Mouse (Mus musculus) embryonic facial prominence, embryonic 10.5 days (tissue): ENCODE data around the gene Lrrc71. TPM values are rescaled to one million over a fixed set of nuclear protein-coding genes. Genes with fewer than 3 reads are reported as not detected.

Source experiments
- DNase-seq: peaks from one replicate; pipeline ENCODE4 v3.0.0-alpha.2; 2017; ENCODE audit warnings: low spot score
- H3K27ac ChIP-seq: fragments of 300-500 bp; sonication (generic); replicated peaks from 2 replicates; pipeline ENCODE4 v1.5.1; 2016; ENCODE audit warnings: mild to moderate bottlenecking
- H3K27me3 ChIP-seq: fragments of 300-500 bp; sonication (generic); replicated peaks from 2 replicates; pipeline ENCODE4 v1.6.1; 2016; ENCODE audit warnings: low read depth, mild to moderate bottlenecking; ENCODE audit not compliant: poor library complexity, severe bottlenecking
- H3K36me3 ChIP-seq: fragments of 300-500 bp; sonication (generic); replicated peaks from 2 replicates; pipeline ENCODE4 v1.6.1; 2016; ENCODE audit warnings: mild to moderate bottlenecking, moderate library complexity
- H3K4me1 ChIP-seq: fragments of 300-500 bp; sonication (generic); 2 replicates; pipeline ENCODE4 v1.6.1; 2016
- H3K4me3 ChIP-seq: fragments of 300-500 bp; sonication (generic); 2 replicates; pipeline ENCODE4 v1.5.1; 2016; ENCODE audit warnings: mild to moderate bottlenecking, moderate library complexity
- H3K9me3 ChIP-seq: fragments of 300-500 bp; sonication (generic); 2 replicates; pipeline ENCODE4 v1.6.1; 2016; ENCODE audit warnings: mild to moderate bottlenecking
- WGBS: fragments of 180-500 bp; shearing (Covaris S2); methylation state at CpG from one replicate; pipeline ENCODE4 v1.1.7; 2016; 5-methylcytosine and 5-hydroxymethylcytosine counted together
- polyA plus RNA-seq: library from polyadenylated mRNA; unstranded; fragments of >200 nt; fragmentation: Nextera tagmentation; extraction: Ambion mirVana; gene quantifications from 2 replicates; pipeline ENCODE4 v1.2.1, GENCODE M21; 2016

The Lrrc71 gene
- polyA plus RNA-seq, 1 experiment from 2014 or later, result 0.41 TPM

DNA sequence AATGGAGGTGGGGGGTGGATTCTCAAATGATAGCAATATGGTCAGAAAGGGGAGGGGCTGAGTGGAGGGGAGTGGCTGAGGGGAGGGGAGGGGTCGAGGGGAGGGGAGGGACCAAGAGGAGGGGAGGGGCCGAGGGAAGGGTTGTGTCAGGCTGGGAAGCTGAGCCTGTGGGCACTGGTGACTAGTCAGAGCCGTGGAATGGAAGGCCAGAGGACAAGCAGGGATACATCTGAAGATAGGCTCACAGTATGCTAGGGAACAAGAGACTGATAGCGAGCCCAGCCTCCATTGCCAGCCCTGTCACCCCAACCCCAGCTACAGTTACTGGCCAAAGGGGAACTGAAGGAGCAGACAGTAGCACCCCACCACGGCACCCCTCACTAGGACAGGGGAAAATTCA lies 10.2 kb upstream of the Lrrc71 start:
- Histone ChIP-seq H3K36me3 (peaks cover 15% of the 10 kb centered on the region; the same call in 1 of the 2 replicates), H3K4me3 (no peak overlapping the region), H3K27ac (peak overlapping the region; percentile 41), H3K27me3 (peaks cover 55% of the 10 kb centered on the region), H3K9me3 (no peaks in the 10 kb centered on the region), H3K4me1 (peaks cover 67% of the 10 kb centered on the region)
- peak; percentile 42 for DNase-seq
- WGBS, result 44% methylated on average over 4 of the region's 5 CpGs

- no peaks in the 10 kb centered on the region for H3K9me3 ChIP-seq
- DNase-seq, result no peak
- 48% methylated on average over 20 of the region's 20 CpGs for WGBS
- peaks cover 23% of the 10 kb centered on the region; the same call in 1 of the 2 replicates for H3K36me3 ChIP-seq
- H3K4me3 ChIP-seq, result peak overlapping the region; percentile 44
- peaks cover 58% of the 10 kb centered on the region for H3K27me3 ChIP-seq
- peak overlapping the region; percentile 58; the same call in 1 of the 2 replicates for H3K27ac ChIP-seq
- H3K4me1 ChIP-seq, result peaks cover 46% of the 10 kb centered on the region
These were observed 8.1 kb upstream of the Lrrc71 start for GRCm38 (mm10) chr3:87756488-87756887.

DNA sequence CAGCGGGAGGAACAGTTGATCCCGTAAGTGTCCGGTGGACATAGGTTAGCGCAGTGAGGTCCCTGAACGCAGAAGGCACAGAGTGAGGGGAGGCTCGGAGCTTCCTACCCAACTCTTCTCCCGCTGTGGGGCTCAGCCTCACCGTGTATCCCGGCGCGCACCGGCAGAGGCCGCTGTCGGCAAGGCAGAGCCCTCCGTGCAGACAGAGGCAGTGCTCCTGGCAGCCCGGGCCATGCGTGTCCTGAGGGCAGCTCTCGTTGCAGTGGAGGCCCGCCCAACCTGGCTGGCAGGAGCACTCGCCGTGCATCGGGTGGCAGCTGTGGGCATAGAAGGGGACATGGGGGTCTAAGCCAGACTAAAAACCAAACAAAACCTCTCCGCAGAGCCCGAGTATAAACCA lies 7.5 kb upstream of the Lrrc71 start:
- peaks cover 25% of the 10 kb centered on the region; the same call in 1 of the 2 replicates for H3K36me3 ChIP-seq
- H3K4me1 ChIP-seq, result peaks cover 40% of the 10 kb centered on the region
- peak overlapping the region; percentile 58 for H3K27ac ChIP-seq
- no peaks in the 10 kb centered on the region for H3K9me3 ChIP-seq
- H3K4me3 ChIP-seq, result peak overlapping the region; percentile 44
- H3K27me3 ChIP-seq, result peaks cover 63% of the 10 kb centered on the region
- WGBS, result 3% methylated on average over 24 of the region's 24 CpGs
- peak; percentile 91 for DNase-seq

- DNase-seq, result no peak
- H3K4me1 ChIP-seq, result peaks cover 23% of the 10 kb centered on the region
- H3K36me3 ChIP-seq, result peaks cover 20% of the 10 kb centered on the region; the same call in 1 of the 2 replicates
- peaks cover 71% of the 10 kb centered on the region for H3K27me3 ChIP-seq
- no peaks in the 10 kb centered on the region for H3K9me3 ChIP-seq
- H3K27ac ChIP-seq, result no peak overlapping the region
- WGBS, result 84% methylated on average over 13 of the region's 13 CpGs
- no peak overlapping the region for H3K4me3 ChIP-seq
These were observed 5.4 kb upstream of the Lrrc71 start for GRCm38 (mm10) chr3:87753829-87754228.

GRCm38 (mm10) chr3:87752567-87752966 lies 4.1 kb upstream of the Lrrc71 start:
- no peak for DNase-seq
- Histone ChIP-seq H3K27ac (no peak overlapping the region), H3K9me3 (no peaks in the 10 kb centered on the region), H3K4me3 (no peak overlapping the region), H3K4me1 (peaks cover 18% of the 10 kb centered on the region), H3K27me3 (peaks cover 66% of the 10 kb centered on the region), H3K36me3 (peaks cover 18% of the 10 kb centered on the region; the same call in 1 of the 2 replicates)
- WGBS, result 90% methylated on average over 3 of the region's 3 CpGs

- peaks cover 17% of the 10 kb centered on the region for H3K4me1 ChIP-seq
- H3K4me3 ChIP-seq, result no peak overlapping the region
- no peak for DNase-seq
- 91% methylated on average over 12 of the region's 12 CpGs for WGBS
- H3K9me3 ChIP-seq, result no peaks in the 10 kb centered on the region
- H3K36me3 ChIP-seq, result peaks cover 18% of the 10 kb centered on the region; the same call in 1 of the 2 replicates
- H3K27me3 ChIP-seq, result peaks cover 55% of the 10 kb centered on the region
- H3K27ac ChIP-seq, result no peak overlapping the region
These were observed 1.6 kb upstream of the Lrrc71 start for GRCm38 (mm10) chr3:87749977-87750376.

DNA sequence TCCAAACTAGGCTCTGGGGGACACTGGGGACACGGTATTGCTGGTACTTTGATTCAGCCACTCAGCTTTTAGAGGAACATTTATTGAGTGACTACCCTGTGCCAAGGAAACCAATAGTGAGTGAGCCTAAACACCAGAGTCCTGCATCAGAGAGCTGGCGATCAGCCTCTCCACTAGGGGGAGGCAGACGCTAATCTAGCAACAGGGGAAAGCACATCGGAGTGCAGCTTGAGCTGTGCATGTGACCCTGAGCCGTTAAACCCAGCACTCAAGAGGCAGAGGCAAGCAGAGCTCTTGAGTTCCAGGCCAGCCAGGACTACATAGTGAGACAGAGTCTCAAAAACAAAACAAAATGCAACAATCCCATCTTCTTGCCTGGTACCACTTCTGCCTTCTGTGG lies 611 bp upstream of the Lrrc71 start:
- Histone ChIP-seq H3K9me3 (no peaks in the 10 kb centered on the region), H3K4me3 (no peak overlapping the region), H3K27me3 (peaks cover 46% of the 10 kb centered on the region), H3K36me3 (peaks cover 14% of the 10 kb centered on the region; the same call in 1 of the 2 replicates), H3K4me1 (peaks cover 22% of the 10 kb centered on the region), H3K27ac (no peak overlapping the region)
- WGBS, result 16% methylated on average over 5 of the region's 5 CpGs
- peak; percentile 59 for DNase-seq

DNA sequence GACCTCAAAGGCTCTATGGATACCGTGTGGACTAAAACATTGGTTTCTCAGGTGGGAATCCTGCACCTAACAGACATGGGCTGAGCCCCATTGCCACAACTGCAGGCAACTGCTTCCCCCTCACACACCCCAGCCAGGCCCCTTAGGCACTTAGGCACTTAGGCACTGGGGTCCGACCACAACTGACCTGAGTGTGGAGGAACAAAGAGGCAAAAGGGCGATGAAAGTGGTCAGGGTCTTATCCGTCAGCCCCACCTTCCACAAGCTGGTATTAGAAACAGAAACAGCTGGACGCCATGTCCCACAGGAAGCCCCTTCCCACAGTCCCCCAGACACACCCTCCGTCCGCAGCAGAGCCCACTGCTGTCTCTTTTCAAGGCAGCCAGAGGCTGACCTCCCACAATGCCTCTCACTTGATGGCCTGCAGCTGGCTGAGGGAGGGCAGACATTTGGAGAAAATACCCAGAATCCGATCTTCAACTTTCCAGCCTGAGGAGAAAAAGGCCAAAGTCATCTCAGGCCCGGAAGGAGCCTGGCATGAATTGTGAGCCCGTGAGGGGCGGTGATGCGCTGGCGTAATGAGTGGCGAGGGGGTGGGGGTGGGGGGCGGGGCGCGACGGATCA lies 3.3 kb downstream of the Lrrc71 start:
- peaks cover 25% of the 10 kb centered on the region for H3K27me3 ChIP-seq
- H3K4me3 ChIP-seq, result peak overlapping the region; percentile 34
- peak overlapping the region; percentile 79 for H3K27ac ChIP-seq
- no peaks in the 10 kb centered on the region for H3K9me3 ChIP-seq
- peaks cover 2% of the 10 kb centered on the region; the same call in 1 of the 2 replicates for H3K36me3 ChIP-seq
- H3K4me1 ChIP-seq, result peaks cover 22% of the 10 kb centered on the region
- peak; percentile 51 for DNase-seq
- WGBS, result 29% methylated on average over 18 of the region's 18 CpGs

DNA sequence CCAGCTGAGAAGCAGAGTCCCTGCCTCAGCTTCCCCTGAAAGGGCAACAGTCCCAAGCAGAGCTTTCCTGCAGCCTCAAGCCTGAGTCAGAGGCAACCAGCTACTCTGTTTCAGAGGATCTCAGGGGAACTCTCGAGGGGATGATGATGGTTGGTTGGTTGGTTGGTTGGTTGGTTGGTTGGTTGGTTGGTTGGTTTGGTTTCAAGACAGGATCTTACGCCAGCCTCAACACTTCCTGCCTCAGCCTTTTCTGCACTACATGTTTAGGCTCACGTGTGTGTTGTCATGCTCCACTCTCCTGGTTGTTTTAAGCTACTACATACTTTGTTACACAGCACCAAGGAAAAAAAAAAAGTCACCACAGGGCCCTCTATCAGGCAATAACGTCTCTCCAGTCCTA lies 4.5 kb downstream of the Lrrc71 start:
- Histone ChIP-seq H3K27me3 (peaks cover 21% of the 10 kb centered on the region; the same call in 1 of the 2 replicates), H3K4me1 (peaks cover 22% of the 10 kb centered on the region), H3K36me3 (peaks cover 12% of the 10 kb centered on the region), H3K27ac (no peak overlapping the region), H3K9me3 (no peaks in the 10 kb centered on the region), H3K4me3 (no peak overlapping the region)
- no peak for DNase-seq
- WGBS, result 89% methylated on average over 4 of the region's 4 CpGs

DNA sequence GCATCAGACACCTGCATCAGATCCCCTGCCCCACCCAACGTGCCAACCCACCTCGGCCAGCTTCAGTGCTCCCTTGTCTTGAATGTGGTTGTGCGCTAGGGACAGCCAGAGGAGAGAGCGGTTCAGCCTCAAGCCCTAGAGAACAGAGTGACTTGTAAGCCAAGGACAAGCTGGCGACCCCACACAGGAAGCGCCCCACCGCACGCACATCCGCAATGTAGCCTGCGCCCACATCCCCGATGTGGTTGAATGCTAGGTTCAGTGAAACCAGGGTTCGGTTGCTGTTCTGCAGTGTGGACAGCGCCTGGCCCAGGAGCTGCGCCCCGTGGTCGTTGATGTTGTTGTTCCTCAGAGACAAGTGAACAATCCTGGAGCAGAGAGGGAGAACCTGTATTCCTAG lies 5.7 kb downstream of the Lrrc71 start:
- DNase-seq, result no peak
- no peak overlapping the region for H3K27ac ChIP-seq
- no peaks in the 10 kb centered on the region for H3K9me3 ChIP-seq
- WGBS, result 89% methylated on average over 16 of the region's 16 CpGs
- H3K4me1 ChIP-seq, result peaks cover 16% of the 10 kb centered on the region
- H3K27me3 ChIP-seq, result peaks cover 13% of the 10 kb centered on the region; the same call in 1 of the 2 replicates
- H3K36me3 ChIP-seq, result peaks cover 21% of the 10 kb centered on the region
- no peak overlapping the region for H3K4me3 ChIP-seq

- 87% methylated on average over 3 of the region's 3 CpGs for WGBS
- no peak for DNase-seq
- H3K4me3 ChIP-seq, result no peak overlapping the region
These were observed 6.4 kb downstream of the Lrrc71 start for GRCm38 (mm10) chr3:87742013-87742412.

DNA sequence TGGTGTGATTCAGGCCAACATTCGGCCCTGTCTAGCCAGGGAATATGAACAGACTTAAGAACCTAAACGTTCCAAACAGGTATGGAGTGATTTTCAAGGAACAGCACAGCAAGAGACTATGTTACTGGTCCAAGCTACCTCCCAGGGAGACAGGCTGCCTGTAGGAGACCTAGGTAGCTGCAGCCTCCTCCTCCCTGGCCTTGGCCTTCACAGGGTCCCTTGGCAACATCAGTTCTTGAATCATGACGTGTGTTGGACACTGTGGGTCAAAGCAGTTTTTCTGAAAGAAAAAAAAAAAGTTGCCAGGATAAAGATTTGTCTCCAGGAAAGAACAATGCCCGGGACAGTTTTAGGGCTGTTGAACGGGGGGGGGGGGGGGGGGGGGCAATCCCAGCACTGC lies 9.5 kb downstream of the Lrrc71 start:
- no peak overlapping the region for H3K4me3 ChIP-seq
- 85% methylated on average over 5 of the region's 5 CpGs for WGBS
- H3K4me1 ChIP-seq, result no peaks in the 10 kb centered on the region
- no peak overlapping the region for H3K27ac ChIP-seq
- H3K27me3 ChIP-seq, result no peaks in the 10 kb centered on the region
- DNase-seq, result no peak
- no peaks in the 10 kb centered on the region for H3K9me3 ChIP-seq
- H3K36me3 ChIP-seq, result peaks cover 58% of the 10 kb centered on the region

More at GRCm38 (mm10) chr3:87742013-87742412, 6.4 kb downstream of the Lrrc71 start:
- Histone ChIP-seq H3K4me1 (peaks cover 16% of the 10 kb centered on the region), H3K9me3 (no peaks in the 10 kb centered on the region), H3K27ac (no peak overlapping the region), H3K27me3 (peaks cover 9% of the 10 kb centered on the region; the same call in 1 of the 2 replicates), H3K36me3 (peaks cover 27% of the 10 kb centered on the region)

DNA sequence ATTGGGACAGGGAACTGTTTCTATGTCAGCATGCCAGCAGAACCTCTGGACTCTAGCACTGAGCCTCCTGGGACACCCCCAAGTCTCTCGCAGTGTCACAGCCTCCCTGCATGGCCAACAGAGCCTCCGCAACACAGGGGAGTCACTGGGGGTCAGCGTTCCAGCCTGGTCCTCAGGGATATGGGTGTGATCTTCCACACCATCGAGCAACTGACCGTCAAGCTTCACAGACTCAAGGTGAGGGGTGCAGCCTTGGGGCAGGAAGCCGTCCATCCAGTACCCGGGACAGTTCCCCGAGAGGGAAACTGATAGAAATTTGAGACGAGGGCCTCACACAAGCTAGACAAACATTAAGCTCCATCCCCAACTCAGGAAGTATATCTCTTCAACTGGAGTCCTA lies 13.1 kb downstream of the Lrrc71 start:
- Histone ChIP-seq H3K4me3 (no peak overlapping the region), H3K4me1 (no peaks in the 10 kb centered on the region), H3K27me3 (no peaks in the 10 kb centered on the region), H3K36me3 (peaks cover 94% of the 10 kb centered on the region), H3K27ac (no peak overlapping the region), H3K9me3 (no peaks in the 10 kb centered on the region)
- DNase-seq, result no peak
- 75% methylated on average over 9 of the region's 9 CpGs for WGBS
